Mouse (Mus musculus) liver, adult 2 months (tissue): ENCODE measurements around the gene Serpina3g. TPM values are rescaled to one million over a fixed set of nuclear protein-coding genes. Genes with fewer than 3 reads are reported as not detected.
A peak's percentile ranks its signal among the peaks of the same experiment; 100 is the strongest.

Experiments
- DNase-seq: peaks from one replicate; pipeline ENCODE4 v3.0.0-alpha.2; 2011; ENCODE audit warnings: low read depth, low spot score; ENCODE audit errors: extremely low read depth
- H3K27ac ChIP-seq: fragments of 200-500 bp; replicated peaks from 2 replicates; pipeline ENCODE4 v1.5.1; 2012; ENCODE audit warnings: low read depth, mild to moderate bottlenecking, control low read depth, inconsistent platforms, low read length; ENCODE audit not compliant: insufficient read depth
- H3K27me3 ChIP-seq: fragments of 200-500 bp; 2 replicates; pipeline ENCODE4 v1.6.1; 2012; ENCODE audit warnings: mild to moderate bottlenecking, moderate library complexity, low read length, inconsistent platforms; ENCODE audit not compliant: control insufficient read depth, insufficient read depth
- H3K36me3 ChIP-seq: fragments of 200-500 bp; 2 replicates; pipeline ENCODE4 v1.6.1; 2012; ENCODE audit warnings: low read length, inconsistent platforms; ENCODE audit not compliant: control insufficient read depth, insufficient read depth
- H3K4me1 ChIP-seq: fragments of 200-500 bp; 2 replicates; pipeline ENCODE4 v1.6.1; 2011; ENCODE audit warnings: low read length; ENCODE audit not compliant: control insufficient read depth, insufficient read depth
- H3K4me3 ChIP-seq: fragments of 200-500 bp; 2 replicates; pipeline ENCODE4 v1.5.1; 2011; ENCODE audit warnings: low read depth, mild to moderate bottlenecking, control low read depth, low read length, moderate library complexity; ENCODE audit not compliant: insufficient read depth
- H3K79me2 ChIP-seq: fragments of 200-500 bp; 2 replicates; pipeline ENCODE4 v1.6.1; 2012; ENCODE audit warnings: inconsistent platforms, mild to moderate bottlenecking, low read length, moderate library complexity; ENCODE audit not compliant: control insufficient read depth, insufficient read depth
- H3K9ac ChIP-seq: fragments of 200-500 bp; 2 replicates; pipeline ENCODE4 v1.6.1; 2012; ENCODE audit warnings: low read depth, mild to moderate bottlenecking, control low read depth, inconsistent platforms, low read length
- CTCF ChIP-seq: fragments of 200-500 bp; IDR thresholded peaks from 2 replicates; pipeline ENCODE4 v1.5.1; 2011; ENCODE audit warnings: low read depth, low read length, control low read depth
- POLR2A ChIP-seq: fragments of 200-500 bp; IDR thresholded peaks from 2 replicates; pipeline ENCODE4 v1.6.1; 2011; ENCODE audit warnings: low read length, control low read depth; ENCODE audit not compliant: insufficient read depth; ENCODE audit errors: extremely low read depth
- WGBS: fragments of 180-500 bp; shearing (Covaris S2); methylation state at CpG from one replicate; pipeline ENCODE4 v1.1.7; 2018; 5-methylcytosine and 5-hydroxymethylcytosine counted together
- polyA plus RNA-seq: library from polyadenylated mRNA; depleted of rRNA; stranded (reverse); fragments of >200 nt; gene quantifications from 2 replicates; pipeline ENCODE4 v1.2.3, GENCODE M21; 2012
- total RNA-seq: library from RNA; depleted of rRNA; stranded (reverse); fragments of >200 nt; gene quantifications from 2 replicates; pipeline ENCODE4 v1.2.3, GENCODE M21; 2014

Gene Serpina3g
- total and polyA plus RNA-seq, 2 experiments = 9.7 to 20.7 TPM

DNA sequence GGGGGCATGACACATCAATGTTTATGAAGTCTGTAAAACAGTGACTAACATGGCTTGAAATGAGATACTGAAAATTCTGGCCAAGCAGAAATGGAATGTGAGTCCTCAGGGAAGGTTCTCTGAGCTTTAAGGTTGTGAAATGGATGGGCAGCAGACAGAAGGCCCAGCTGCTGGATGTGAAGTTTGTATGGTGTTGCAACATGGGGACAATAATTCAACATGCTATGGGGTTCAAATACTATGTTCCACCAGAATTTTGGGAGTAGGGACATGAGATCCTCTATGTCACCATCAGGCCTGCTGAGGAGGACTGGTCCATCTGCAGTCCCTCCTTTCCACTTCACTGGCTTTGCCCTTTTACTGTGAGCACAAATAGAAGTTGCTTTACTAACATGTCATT, 7.3 kb downstream of the Serpina3g start:
- DNase-seq = no peak
- no peak for TF ChIP-seq POLR2A
- TF ChIP-seq CTCF = no peak
- Histone ChIP-seq H3K4me3 (no peak overlapping the region), H3K9ac (no peak overlapping the region), H3K36me3 (no peaks in the 10 kb centered on the region), H3K79me2 (no peaks in the 10 kb centered on the region), H3K27me3 (no peaks in the 10 kb centered on the region), H3K27ac (no peak overlapping the region), H3K4me1 (peaks cover 5% of the 10 kb centered on the region; the same call in 1 of the 2 replicates)

DNA sequence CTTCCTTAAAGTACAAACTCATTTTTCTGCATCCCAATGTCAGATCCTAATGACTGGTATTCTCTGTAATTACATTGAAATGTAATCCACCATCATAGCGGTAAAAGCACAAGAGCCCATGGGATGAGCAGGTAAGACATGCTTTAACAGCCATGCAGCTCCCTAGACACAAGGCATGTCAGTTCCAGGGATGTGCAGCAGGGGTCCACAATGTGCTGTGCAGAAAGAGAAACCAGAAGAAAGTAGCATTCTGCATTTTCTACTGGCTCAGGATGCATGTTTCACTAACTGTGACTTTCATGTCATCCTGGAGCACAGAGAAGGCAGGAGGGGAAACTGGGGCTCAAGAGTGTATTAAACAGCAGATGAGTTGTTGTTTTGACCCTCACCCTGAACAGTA, 9.0 kb downstream of the Serpina3g start:
- 93% methylated on average over 1 of the region's 1 CpGs for WGBS
- peak; percentile 37 for DNase-seq
- Histone ChIP-seq H3K27me3 (no peaks in the 10 kb centered on the region), H3K9ac (no peak overlapping the region), H3K79me2 (no peaks in the 10 kb centered on the region), H3K36me3 (no peaks in the 10 kb centered on the region), H3K4me1 (peaks cover 5% of the 10 kb centered on the region; the same call in 1 of the 2 replicates), H3K4me3 (no peak overlapping the region), H3K27ac (no peak overlapping the region)
- peak; percentile 54; the same call in 1 of the 2 replicates for TF ChIP-seq CTCF
- TF ChIP-seq POLR2A = no peak

- Histone ChIP-seq H3K27ac (no peak overlapping the region), H3K36me3 (no peaks in the 10 kb centered on the region), H3K4me1 (peaks cover 5% of the 10 kb centered on the region; the same call in 1 of the 2 replicates), H3K79me2 (no peaks in the 10 kb centered on the region), H3K4me3 (no peak overlapping the region), H3K27me3 (no peaks in the 10 kb centered on the region), H3K9ac (no peak overlapping the region)
- 16% methylated on average over 3 of the region's 3 CpGs for WGBS
- no peak for DNase-seq
- TF ChIP-seq POLR2A (no peak), CTCF (no peak)
Observed at GRCm38 (mm10) chr12:104245595-104245994, 9.6 kb downstream of the Serpina3g start.

DNA sequence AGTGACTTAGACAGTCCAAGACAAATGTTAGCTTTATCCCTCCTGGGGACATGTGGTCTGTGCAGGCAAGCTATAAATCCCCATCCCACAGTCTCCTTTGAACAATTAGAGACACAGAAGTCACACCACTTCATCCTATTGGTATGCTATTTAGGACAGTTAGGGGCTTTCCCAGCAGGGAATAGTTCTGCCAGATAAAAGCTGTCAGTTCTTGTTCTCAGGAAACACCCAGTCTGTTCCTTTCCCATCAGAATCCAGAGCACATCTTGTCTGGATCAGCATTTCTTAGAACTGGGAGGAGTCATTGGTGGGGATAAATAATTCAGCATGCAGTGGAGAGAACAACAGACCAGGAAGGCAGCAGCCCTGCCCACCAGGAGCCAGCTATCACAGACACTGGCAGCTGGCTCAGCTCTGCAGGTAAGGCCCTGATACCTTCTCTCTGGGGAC, 11.5 kb downstream of the Serpina3g start:
- TF ChIP-seq POLR2A (no peak), CTCF (no peak)
- Histone ChIP-seq H3K4me3 (peak overlapping the region; percentile 4; the same call in 1 of the 2 replicates), H3K27me3 (no peaks in the 10 kb centered on the region), H3K27ac (no peak overlapping the region), H3K4me1 (peaks cover 5% of the 10 kb centered on the region; the same call in 1 of the 2 replicates), H3K79me2 (no peaks in the 10 kb centered on the region), H3K9ac (no peak overlapping the region), H3K36me3 (no peaks in the 10 kb centered on the region)
- DNase-seq = peak; percentile 9

GRCm38 (mm10) chr12:104248231-104248630, 12.2 kb downstream of the Serpina3g start:
- H3K4me3 ChIP-seq = peak overlapping the region; percentile 4; the same call in 1 of the 2 replicates
- peaks cover 5% of the 10 kb centered on the region; the same call in 1 of the 2 replicates for H3K4me1 ChIP-seq
- DNase-seq = no peak
- no peaks in the 10 kb centered on the region for H3K79me2 ChIP-seq
- H3K36me3 ChIP-seq = no peaks in the 10 kb centered on the region
- no peak overlapping the region for H3K9ac ChIP-seq
- H3K27ac ChIP-seq = no peak overlapping the region
- WGBS = 91% methylated on average over 3 of the region's 3 CpGs
- no peaks in the 10 kb centered on the region for H3K27me3 ChIP-seq
- TF ChIP-seq CTCF (no peak), POLR2A (no peak)

DNA sequence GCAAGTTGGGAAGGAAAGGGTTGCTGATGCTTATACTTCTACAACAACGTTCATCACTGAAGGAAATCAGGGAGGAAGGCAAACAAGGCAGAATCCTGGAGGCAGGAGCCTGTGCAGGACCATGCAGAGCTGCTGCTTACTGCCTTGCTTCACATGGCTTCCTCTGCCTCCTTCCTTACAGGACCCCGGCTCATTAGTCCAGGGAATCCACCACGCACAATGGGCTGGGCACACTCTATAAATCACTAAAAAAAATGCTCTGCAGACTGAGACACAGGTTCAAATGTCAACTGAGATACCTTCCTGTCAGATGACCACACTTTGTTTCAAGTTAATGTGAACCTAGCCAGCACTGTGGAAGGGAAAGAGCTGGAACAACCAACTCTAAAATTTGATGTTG, 25.0 kb downstream of the Serpina3g start:
- DNase-seq = no peak
- Histone ChIP-seq H3K9ac (no peak overlapping the region), H3K27ac (no peak overlapping the region), H3K27me3 (no peaks in the 10 kb centered on the region), H3K4me3 (no peak overlapping the region), H3K4me1 (no peaks in the 10 kb centered on the region), H3K79me2 (no peaks in the 10 kb centered on the region), H3K36me3 (no peaks in the 10 kb centered on the region)
- TF ChIP-seq POLR2A (no peak), CTCF (no peak)
- 63% methylated on average over 3 of the region's 3 CpGs for WGBS
